Mouse (Mus musculus) neural tube, embryonic 10.5 days (tissue): ENCODE results near the gene Rassf7.

Source experiments
- DNase-seq: peaks from one replicate; pipeline ENCODE4 v3.0.0-alpha.2; 2017; ENCODE audit warnings: low spot score; ENCODE audit errors: extremely low spot score

Rassf7 gene

GRCm38 (mm10) chr7:141215101-141215879 lies at the start of gene Rassf7:
TSS of gene Rassf7 (plus strand) at chr7:141215860.
- peak; percentile 96 for DNase-seq

GRCm38 (mm10) chr7:141167901-141168517 lies 47.7 kb upstream of the Rassf7 start:
- peak; percentile 24 for DNase-seq

GRCm38 (mm10) chr7:141168518-141168953 lies 47.1 kb upstream of the Rassf7 start:
- DNase-seq = peak; percentile 26

GRCm38 (mm10) chr7:141169300-141169699 lies 46.4 kb upstream of the Rassf7 start:
- no peak for DNase-seq

- DNase-seq = no peak
These were observed 45.8 kb upstream of the Rassf7 start for GRCm38 (mm10) chr7:141169866-141170265.

GRCm38 (mm10) chr7:141172116-141173006 lies 43.3 kb upstream of the Rassf7 start, which contains the start of gene Rnh1:
TSS of gene Rnh1 (minus strand) at chr7:141172857.
- peak; percentile 95 for DNase-seq

- DNase-seq = no peak
These were observed 42.3 kb upstream of the Rassf7 start for GRCm38 (mm10) chr7:141173323-141173850.

- DNase-seq = no peak
These were observed 40.6 kb upstream of the Rassf7 start for GRCm38 (mm10) chr7:141175068-141175467.

GRCm38 (mm10) chr7:141176173-141176572 lies 39.5 kb upstream of the Rassf7 start:
- DNase-seq = peak; percentile 90

GRCm38 (mm10) chr7:141188194-141188593 lies 27.5 kb upstream of the Rassf7 start:
- no peak for DNase-seq

GRCm38 (mm10) chr7:141188733-141189132 lies 26.9 kb upstream of the Rassf7 start:
- DNase-seq = no peak

- DNase-seq = no peak
These were observed 25.4 kb upstream of the Rassf7 start for GRCm38 (mm10) chr7:141190220-141190619.

- DNase-seq = no peak
These were observed 24.6 kb upstream of the Rassf7 start for GRCm38 (mm10) chr7:141191036-141191435.

GRCm38 (mm10) chr7:141191796-141192685 lies 23.6 kb upstream of the Rassf7 start:
- DNase-seq = no peak

- DNase-seq = no peak
These were observed 22.8 kb upstream of the Rassf7 start for GRCm38 (mm10) chr7:141192776-141193347.

GRCm38 (mm10) chr7:141193348-141193856 lies 22.3 kb upstream of the Rassf7 start:
- peak; percentile 78 for DNase-seq

GRCm38 (mm10) chr7:141193948-141194347 lies 21.7 kb upstream of the Rassf7 start, which contains the start of the genes Hras and Lrrc56:
TSS of gene Hras (minus strand) at chr7:141194005.
TSS of gene Lrrc56 (plus strand) at chr7:141194157.
- peak; percentile 97 for DNase-seq

- no peak for DNase-seq
These were observed 21.3 kb upstream of the Rassf7 start for GRCm38 (mm10) chr7:141194409-141194808.

- DNase-seq = peak; percentile 98
These were observed 20.8 kb upstream of the Rassf7 start for GRCm38 (mm10) chr7:141194830-141195229.

GRCm38 (mm10) chr7:141195754-141196153 lies 19.9 kb upstream of the Rassf7 start:
- no peak for DNase-seq
